Mouse (Mus musculus) heart, adult 2 months (tissue): ENCODE results near the gene Dscaml1. TPM values are rescaled to one million over a fixed set of nuclear protein-coding genes. Genes with fewer than 3 reads are reported as not detected.
A peak's percentile ranks its signal among the peaks of the same experiment; 100 is the strongest.

ENCODE experiments used
- DNase-seq, 2 experiments: peaks; one replicate each; pipeline ENCODE4 v3.0.0; 2021
- H3K27ac ChIP-seq: fragments of 200-600 bp; 2 replicates; pipeline ENCODE4 v1.8.1; 2022
- H3K27me3 ChIP-seq: fragments of 200-500 bp; 2 replicates; pipeline ENCODE4 v1.6.1; 2012; ENCODE audit warnings: mild to moderate bottlenecking, low read length, inconsistent platforms, mixed read lengths; ENCODE audit not compliant: control insufficient read depth, insufficient read depth
- H3K36me3 ChIP-seq: fragments of 200-500 bp; 2 replicates; pipeline ENCODE4 v1.6.1; 2012; ENCODE audit warnings: low read length, inconsistent platforms; ENCODE audit not compliant: control insufficient read depth, insufficient read depth
- H3K4me1 ChIP-seq: fragments of 200-500 bp; 2 replicates; pipeline ENCODE4 v1.6.1; 2011; ENCODE audit warnings: low read length; ENCODE audit not compliant: control insufficient read depth, insufficient read depth
- H3K4me3 ChIP-seq: fragments of 200-600 bp; 2 replicates; pipeline ENCODE4 v1.8.1; 2022
- H3K79me2 ChIP-seq: fragments of 200-500 bp; replicated peaks from 2 replicates; pipeline ENCODE4 v1.6.1; 2012; ENCODE audit warnings: mild to moderate bottlenecking, inconsistent platforms, low read length, moderate library complexity, mixed read lengths; ENCODE audit not compliant: control insufficient read depth, insufficient read depth
- H3K9ac ChIP-seq: fragments of 200-500 bp; 2 replicates; pipeline ENCODE4 v1.6.1; 2012; ENCODE audit warnings: low read depth, mild to moderate bottlenecking, control low read depth, inconsistent platforms, low read length, mixed read lengths
- CTCF ChIP-seq: fragments of 200-600 bp; IDR thresholded peaks from 2 replicates; pipeline ENCODE4 v1.8.1; 2022; ENCODE audit warnings: antibody characterized with exemption, mild to moderate bottlenecking, moderate library complexity
- EP300 ChIP-seq: fragments of 200-500 bp; IDR thresholded peaks from 2 replicates; pipeline ENCODE4 v1.6.1; 2011; ENCODE audit warnings: low read depth, low read length, control low read depth; ENCODE audit not compliant: insufficient read depth
- POLR2A ChIP-seq: fragments of 200-500 bp; IDR thresholded peaks from 2 replicates; pipeline ENCODE4 v1.6.1; 2011; ENCODE audit warnings: mild to moderate bottlenecking, low read depth, low read length, control low read depth; ENCODE audit not compliant: insufficient read depth
- WGBS: fragments of 180-500 bp; shearing (Covaris S2); methylation state at CpG from one replicate; pipeline ENCODE4 v1.1.7; 2018; 5-methylcytosine and 5-hydroxymethylcytosine counted together
- intact Hi-C: fragments of 180-260 bp; cut with DNase I; formaldehyde crosslinking; loops from one replicate; pipeline ENCODE4 v1.15.1; 2025
- polyA plus RNA-seq: library from polyadenylated mRNA; depleted of rRNA; stranded (reverse); fragments of >200 nt; gene quantifications from 2 replicates; pipeline ENCODE4 v1.2.3, GENCODE M21; 2012
- total RNA-seq, 2 experiments: library from RNA; stranded (reverse); gene quantifications; 2 replicates each; pipeline ENCODE4 v1.2.3; 2021

Dscaml1 gene
- total and polyA plus RNA-seq, 3 experiments: 0.14 TPM; not detected in 2

DNA sequence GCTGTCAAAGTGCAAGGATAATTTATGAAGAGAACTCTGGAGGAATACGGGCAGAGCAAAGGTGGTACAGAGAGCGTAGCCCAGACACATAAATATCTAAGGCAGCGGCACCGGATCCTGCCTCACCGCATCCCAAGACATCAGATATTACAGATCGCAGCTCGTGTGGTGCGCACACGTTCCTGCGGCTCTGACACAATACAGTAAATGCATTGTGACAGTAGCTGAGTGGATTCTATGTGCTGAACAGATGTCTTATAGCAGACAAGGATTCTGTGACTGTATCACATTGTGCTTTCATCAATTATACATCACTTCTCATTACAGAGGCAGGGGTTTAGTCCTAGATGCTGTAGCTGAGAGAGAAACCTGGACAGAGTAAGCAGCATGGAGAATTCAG lies 191.5 kb downstream of the Dscaml1 start:
- no peak for TF ChIP-seq CTCF
- no peak for TF ChIP-seq EP300
- no peak for TF ChIP-seq POLR2A
- no peaks in the 10 kb centered on the region for H3K36me3 ChIP-seq

DNA sequence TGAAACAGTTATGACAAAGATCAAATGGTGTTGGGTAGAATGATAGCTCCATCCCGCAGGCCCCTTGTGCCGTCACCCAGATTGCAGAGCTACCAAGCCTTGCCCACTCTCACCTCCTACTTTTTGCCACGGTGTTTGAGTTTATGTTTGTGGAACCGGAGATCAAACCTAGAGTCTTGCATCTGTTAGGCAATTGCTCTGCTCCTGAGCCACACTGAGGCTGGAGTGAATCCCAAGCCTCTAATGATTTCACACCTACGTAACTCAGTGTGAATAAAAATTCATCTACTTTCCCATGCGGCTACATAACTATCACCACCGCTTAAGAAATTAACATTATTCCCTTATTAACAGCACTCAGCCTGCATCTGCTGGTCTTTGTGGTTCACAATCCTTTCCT lies 192.0 kb downstream of the Dscaml1 start:
- no peak overlapping the region for H3K4me3 ChIP-seq
- 86% methylated on average over 7 of the region's 7 CpGs for WGBS
- TF ChIP-seq EP300 (no peak), CTCF (no peak), POLR2A (no peak)

More for the DNA sequence above, 191.5 kb downstream of the Dscaml1 start:
- no peak overlapping the region for H3K27ac ChIP-seq
- intact Hi-C loops: no loop called here
- no peak overlapping the region for H3K9ac ChIP-seq
- H3K79me2 ChIP-seq: no peaks in the 10 kb centered on the region
- H3K4me1 ChIP-seq: no peaks in the 10 kb centered on the region
- DNase-seq: no peak
- WGBS: 85% methylated on average over 10 of the region's 10 CpGs
- H3K27me3 ChIP-seq: no peaks in the 10 kb centered on the region
- H3K4me3 ChIP-seq: no peak overlapping the region

DNA sequence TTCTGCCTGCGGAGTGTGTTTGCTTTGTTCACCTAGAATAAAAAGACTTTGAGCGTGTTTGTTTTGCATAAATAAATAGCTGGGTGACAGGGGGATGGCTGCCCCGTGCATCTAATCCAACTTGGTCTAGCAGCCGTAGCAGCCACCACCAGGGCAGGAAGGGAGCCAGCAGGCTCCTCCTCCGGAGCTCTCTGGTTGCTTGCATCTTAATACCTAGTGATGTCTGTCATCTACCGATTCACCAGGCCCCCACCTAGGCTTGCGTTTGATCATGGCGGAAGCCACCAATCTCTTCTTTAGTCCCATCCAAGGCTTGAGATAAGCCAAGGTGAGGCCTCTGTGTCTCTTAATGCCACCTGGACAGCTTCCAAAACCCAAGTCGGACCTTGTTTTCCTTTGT lies 193.6 kb downstream of the Dscaml1 start:
- intact Hi-C loops: no loop called here
- Histone ChIP-seq H3K4me3 (no peak overlapping the region), H3K27me3 (no peaks in the 10 kb centered on the region), H3K9ac (no peak overlapping the region), H3K36me3 (no peaks in the 10 kb centered on the region), H3K79me2 (no peaks in the 10 kb centered on the region), H3K4me1 (no peaks in the 10 kb centered on the region), H3K27ac (no peak overlapping the region)
- WGBS: 58% methylated on average over 9 of the region's 9 CpGs
- DNase-seq: no peak
- TF ChIP-seq POLR2A: no peak
- TF ChIP-seq CTCF: no peak
- TF ChIP-seq EP300: no peak

More for the DNA sequence above, 192.0 kb downstream of the Dscaml1 start:
- no peaks in the 10 kb centered on the region for H3K4me1 ChIP-seq
- H3K79me2 ChIP-seq: no peaks in the 10 kb centered on the region
- intact Hi-C loops: no loop called here
- H3K9ac ChIP-seq: no peak overlapping the region
- H3K36me3 ChIP-seq: no peaks in the 10 kb centered on the region
- no peaks in the 10 kb centered on the region for H3K27me3 ChIP-seq
- H3K27ac ChIP-seq: no peak overlapping the region
- DNase-seq: no peak

DNA sequence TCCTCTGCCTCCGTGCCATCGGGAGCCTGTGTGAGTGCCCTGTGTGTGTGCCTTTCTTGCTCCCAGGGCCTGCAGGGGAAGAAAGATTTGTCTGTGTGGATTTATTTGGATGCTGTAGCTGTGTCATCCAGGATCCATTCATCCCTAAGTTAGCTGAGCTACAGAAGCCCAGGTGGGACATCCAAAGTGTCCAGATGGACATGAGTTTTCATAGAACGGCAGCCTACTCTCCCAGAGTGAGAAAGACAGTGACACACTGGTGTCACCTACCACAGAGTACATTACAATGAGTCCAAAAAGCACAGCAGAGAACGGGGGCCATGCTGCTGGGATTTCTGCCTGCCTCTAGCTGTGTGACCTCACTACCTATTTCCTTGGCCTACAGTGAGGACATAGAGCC lies 194.5 kb downstream of the Dscaml1 start:
- Histone ChIP-seq H3K4me1 (no peaks in the 10 kb centered on the region), H3K4me3 (no peak overlapping the region), H3K36me3 (no peaks in the 10 kb centered on the region), H3K79me2 (no peaks in the 10 kb centered on the region), H3K9ac (no peak overlapping the region), H3K27ac (no peak overlapping the region), H3K27me3 (no peaks in the 10 kb centered on the region)
- WGBS: 85% methylated on average over 4 of the region's 4 CpGs
- TF ChIP-seq EP300 (no peak), CTCF (no peak), POLR2A (no peak)
- intact Hi-C loops: no loop called here
- no peak for DNase-seq

DNA sequence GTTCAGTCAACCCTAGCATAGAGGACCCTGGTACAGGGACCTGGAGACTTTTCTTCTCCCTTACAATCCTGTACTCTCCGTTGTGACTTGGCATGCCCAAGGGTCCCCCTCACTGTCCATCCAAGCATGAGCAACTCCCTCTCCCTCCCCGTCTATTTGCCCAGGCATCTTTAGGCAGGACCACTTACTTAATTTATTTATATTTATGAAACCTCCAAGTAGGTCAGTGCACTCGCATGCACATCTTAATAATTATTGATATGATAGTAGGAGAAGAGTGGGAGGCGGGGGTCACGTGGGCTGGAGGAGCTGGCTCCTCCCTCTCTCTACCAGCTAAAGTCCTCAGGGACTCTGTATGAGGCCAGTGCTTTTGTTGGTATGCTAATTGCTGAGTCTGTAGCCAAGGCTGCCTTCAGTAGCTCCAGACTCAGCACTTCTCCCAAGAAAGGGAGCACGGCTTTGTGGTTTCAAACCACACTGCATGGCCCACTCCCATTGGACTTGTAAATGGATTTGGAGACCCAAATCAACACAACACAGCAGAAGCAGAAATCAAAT lies 199.5 kb downstream of the Dscaml1 start:
- no peak overlapping the region for H3K9ac ChIP-seq
- no peak for TF ChIP-seq POLR2A
- TF ChIP-seq EP300: no peak
- TF ChIP-seq CTCF: no peak
- no peak overlapping the region for H3K27ac ChIP-seq
- DNase-seq: no peak
- 63% methylated on average over 6 of the region's 6 CpGs for WGBS
- no peaks in the 10 kb centered on the region for H3K36me3 ChIP-seq
- no peaks in the 10 kb centered on the region for H3K27me3 ChIP-seq
- no peak overlapping the region for H3K4me3 ChIP-seq
- no peaks in the 10 kb centered on the region for H3K4me1 ChIP-seq
- intact Hi-C loops: no loop called here
- no peaks in the 10 kb centered on the region for H3K79me2 ChIP-seq

DNA sequence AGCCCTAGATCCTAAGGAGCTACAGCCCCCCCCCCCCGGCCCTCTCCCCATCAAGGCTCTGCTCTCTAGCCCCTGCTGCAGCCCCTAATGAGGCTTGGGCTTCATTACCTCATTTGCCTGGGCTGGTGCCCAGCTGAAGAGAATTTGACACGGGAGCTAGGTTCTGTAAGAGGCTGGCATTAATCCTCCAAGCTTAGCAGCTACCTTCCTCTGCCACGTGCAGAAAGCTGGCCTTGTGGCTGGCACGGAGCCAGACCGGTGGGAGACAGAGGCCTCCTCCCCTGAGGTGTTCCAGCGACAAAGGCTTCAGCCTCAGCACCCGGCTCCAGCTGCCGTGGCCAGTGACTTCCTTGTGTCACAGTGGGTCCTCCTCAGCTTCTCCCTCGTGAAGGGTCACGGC lies 206.1 kb downstream of the Dscaml1 start:
- 34% methylated on average over 10 of the region's 10 CpGs for WGBS
- peak in 1 of 2 experiments; percentile 5 for DNase-seq
- Histone ChIP-seq H3K4me1 (no peaks in the 10 kb centered on the region), H3K27ac (no peak overlapping the region), H3K79me2 (no peaks in the 10 kb centered on the region), H3K27me3 (no peaks in the 10 kb centered on the region), H3K36me3 (no peaks in the 10 kb centered on the region), H3K9ac (no peak overlapping the region), H3K4me3 (no peak overlapping the region)
- TF ChIP-seq POLR2A (no peak), EP300 (no peak), CTCF (no peak)
- intact Hi-C loops: no loop called here
